Mouse (Mus musculus) forelimb bud, embryonic 11.5 days (tissue): ENCODE results near the gene Jph4.

Source experiments
- DNase-seq: peaks from one replicate; pipeline ENCODE4 v3.0.0-alpha.2; 2012; ENCODE audit warnings: low read depth, low spot score

Jph4 gene

GRCm38 (mm10) chr14:55116425-55117200, at the start of gene Jph4:
Jph4 (minus strand) TSS chr14:55116935.
- DNase-seq = no peak

GRCm38 (mm10) chr14:55164172-55164806, 47.6 kb upstream of the Jph4 start:
- no peak for DNase-seq

DNA sequence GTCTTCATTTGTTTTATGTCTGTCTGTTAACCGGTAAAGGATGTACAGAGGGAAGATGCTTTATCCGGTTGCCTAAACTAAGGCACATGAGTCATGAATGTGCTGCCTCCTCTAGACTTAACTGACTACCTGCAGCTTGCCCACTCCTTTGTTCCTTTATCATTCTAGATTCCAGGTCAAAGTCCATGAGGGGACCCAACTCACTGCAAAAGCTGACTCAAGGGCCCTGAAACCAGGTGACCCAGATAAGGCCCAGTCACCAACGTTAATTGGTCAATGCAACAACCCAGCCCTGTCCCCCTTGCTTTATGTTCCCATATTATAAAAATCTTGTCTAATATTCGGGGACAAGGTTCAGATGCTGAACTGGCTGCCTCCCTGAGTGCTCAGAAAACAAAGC, 45.4 kb upstream of the Jph4 start:
- no peak for DNase-seq

- DNase-seq = peak; percentile 78
Measured at GRCm38 (mm10) chr14:55161098-55161634, 44.4 kb upstream of the Jph4 start.

- DNase-seq = no peak
Measured at GRCm38 (mm10) chr14:55160251-55161071, 43.7 kb upstream of the Jph4 start.

GRCm38 (mm10) chr14:55157322-55158065, 40.8 kb upstream of the Jph4 start:
- no peak for DNase-seq

DNA sequence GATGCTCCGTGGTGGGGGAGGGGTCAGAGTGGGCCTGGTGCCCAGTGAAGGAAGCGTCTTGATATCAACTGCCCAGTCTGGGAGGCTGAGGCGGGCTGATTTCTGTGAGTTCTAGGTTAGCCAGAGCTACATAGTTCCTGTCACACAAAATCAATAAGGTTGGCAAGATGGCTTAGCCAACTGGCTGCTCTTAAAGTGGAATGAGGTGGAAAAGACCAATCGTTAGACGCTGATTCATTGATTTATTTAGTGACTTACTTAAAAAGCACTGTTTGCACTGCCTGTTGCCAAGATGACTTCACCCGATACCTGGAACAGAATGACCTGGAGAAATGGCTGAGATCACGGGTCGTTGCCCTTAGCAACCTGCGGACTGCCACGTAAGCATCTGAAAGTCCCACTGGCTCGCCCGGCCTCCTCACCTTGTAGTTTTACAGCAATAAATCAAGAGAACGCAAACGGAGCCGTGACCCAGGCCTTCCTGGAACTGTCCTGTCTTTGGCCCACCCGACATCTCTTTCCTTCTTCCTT, 36.3 kb upstream of the Jph4 start:
- no peak for DNase-seq

DNA sequence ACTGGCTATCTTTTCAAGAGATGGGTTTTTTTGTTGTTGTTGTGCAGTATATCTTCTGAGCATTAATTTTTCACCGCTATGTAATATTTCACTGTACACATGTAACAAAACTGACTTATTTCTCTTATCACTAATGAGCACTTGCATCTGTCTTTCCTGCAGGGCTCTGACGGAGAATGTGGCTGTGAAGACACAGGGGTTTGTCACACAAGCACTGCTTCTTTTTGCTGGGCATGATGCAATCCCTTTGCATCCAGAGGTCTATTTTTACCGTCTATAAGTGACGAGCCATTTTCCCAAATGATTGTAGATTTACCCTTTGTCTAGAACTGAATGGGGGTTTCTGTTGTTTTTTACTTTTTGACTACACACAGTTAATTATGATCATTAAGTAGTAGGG, 35.4 kb upstream of the Jph4 start:
- DNase-seq = no peak

- no peak for DNase-seq
Measured at GRCm38 (mm10) chr14:55150985-55151384, 34.2 kb upstream of the Jph4 start.

DNA sequence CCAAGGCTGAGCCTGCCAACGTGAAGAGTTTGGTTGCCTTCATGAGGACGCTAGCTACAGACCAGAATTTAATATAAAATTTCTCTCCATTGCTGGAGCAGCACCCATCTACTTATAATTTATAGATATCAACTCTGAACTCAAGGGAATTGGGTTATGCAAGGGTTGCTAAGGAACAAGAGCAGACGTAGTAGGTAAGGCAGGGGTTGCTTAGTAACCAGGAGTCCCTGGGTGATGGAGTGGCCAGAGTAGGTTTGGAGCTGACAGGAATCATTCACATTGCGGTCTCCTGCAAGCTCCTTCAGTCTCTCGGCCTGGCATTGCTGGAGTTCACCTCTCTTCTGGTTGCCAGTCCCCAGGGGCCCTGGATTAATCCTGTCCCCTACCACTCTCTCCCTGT, 32.3 kb upstream of the Jph4 start:
- DNase-seq = no peak

GRCm38 (mm10) chr14:55148363-55148915, 31.7 kb upstream of the Jph4 start:
- peak; percentile 60 for DNase-seq

- no peak for DNase-seq
Measured at GRCm38 (mm10) chr14:55146829-55147401, 30.2 kb upstream of the Jph4 start.

GRCm38 (mm10) chr14:55146324-55146723, 29.6 kb upstream of the Jph4 start:
- DNase-seq = no peak

GRCm38 (mm10) chr14:55139313-55139712, 22.6 kb upstream of the Jph4 start:
- DNase-seq = no peak

DNA sequence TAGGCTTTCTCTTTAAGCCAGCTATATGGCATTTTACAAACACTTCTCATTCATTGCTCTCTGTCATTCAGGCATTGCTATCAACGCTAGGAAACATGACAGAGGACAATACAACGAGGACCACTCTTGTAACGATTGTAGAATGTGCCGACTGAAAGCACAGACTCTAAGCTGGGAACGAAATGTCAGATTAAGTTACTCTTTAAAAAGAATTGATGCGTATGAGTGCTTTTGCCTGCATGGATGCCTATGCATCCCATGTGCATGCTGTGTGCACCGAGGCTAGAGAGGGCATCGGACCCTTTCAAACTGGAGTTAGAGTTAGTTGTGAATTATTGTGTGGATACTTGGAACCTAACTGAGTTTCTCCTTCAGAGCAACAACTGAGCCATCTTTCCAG, 18.9 kb upstream of the Jph4 start:
- DNase-seq = no peak

GRCm38 (mm10) chr14:55126521-55126920, 9.8 kb upstream of the Jph4 start:
- DNase-seq = no peak

- DNase-seq = no peak
Measured at GRCm38 (mm10) chr14:55125711-55126110, 9.0 kb upstream of the Jph4 start.

- no peak for DNase-seq
Measured at GRCm38 (mm10) chr14:55122359-55122758, 5.6 kb upstream of the Jph4 start.

- DNase-seq = peak; percentile 82
Measured at GRCm38 (mm10) chr14:55121947-55122346, 5.2 kb upstream of the Jph4 start.

GRCm38 (mm10) chr14:55119421-55120134, 2.8 kb upstream of the Jph4 start:
- DNase-seq = no peak
